Mouse (Mus musculus): ENCODE measurements around the gene Phf11b.
"Not testable (repeated sequence)": the region's sequence is repeated elsewhere in the genome, so short reads cannot be mapped to it uniquely, and the experiment has no call there.

Gene Phf11b

DNA sequence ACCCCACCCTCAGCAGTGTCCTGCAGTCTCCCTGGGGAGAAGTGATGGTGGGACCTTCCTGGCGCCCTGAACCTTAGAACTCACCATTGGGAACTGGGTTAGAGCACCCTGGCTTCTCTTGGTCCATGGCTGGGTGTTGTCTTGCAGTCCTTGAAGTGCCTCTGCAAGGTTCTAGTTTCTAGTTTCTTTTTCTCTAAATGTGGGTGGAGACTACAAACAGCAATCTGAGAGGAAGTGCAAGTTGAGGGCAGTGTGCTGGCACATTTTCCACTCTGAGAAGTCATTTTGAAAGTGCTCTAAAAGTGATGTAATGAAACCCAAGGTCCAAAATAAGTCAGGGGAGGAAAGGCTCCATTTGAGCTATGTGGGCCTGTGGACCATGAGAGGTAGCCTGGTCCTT, at the start of gene Phf11b:
Gene Phf11b, minus strand, starts transcription at position 163 of the 400 bp plus-strand sequence.
- in situ Hi-C loops (cut with MboI, MseI) = not testable (repeated sequence)

DNA sequence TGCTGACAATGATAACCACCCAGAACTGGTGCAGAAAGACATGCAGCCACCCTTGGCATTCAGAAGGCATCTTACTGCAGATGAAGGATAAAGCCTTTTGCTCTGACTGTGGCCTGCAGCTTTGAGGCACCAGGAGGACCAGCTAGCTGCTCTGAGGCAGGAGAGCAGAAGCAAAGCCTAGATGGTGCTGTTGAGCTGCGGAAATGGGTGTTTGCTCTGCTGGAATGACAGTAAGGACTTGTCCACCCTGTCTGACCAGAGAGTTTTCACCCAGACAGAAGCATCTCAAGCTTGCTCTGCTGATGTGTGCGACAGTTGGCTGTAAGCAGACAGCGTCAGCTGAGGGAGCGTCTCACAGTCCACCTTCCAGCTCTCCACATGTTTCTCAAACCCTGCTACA, 49.0 kb upstream of the Phf11b start:
- in situ Hi-C loops (cut with MboI, MseI) = loop anchor here in 1 of 2 experiments (5.0 kb wide), 1 partner anchor 162 kb away; no protein-coding TSS in a partner anchor

DNA sequence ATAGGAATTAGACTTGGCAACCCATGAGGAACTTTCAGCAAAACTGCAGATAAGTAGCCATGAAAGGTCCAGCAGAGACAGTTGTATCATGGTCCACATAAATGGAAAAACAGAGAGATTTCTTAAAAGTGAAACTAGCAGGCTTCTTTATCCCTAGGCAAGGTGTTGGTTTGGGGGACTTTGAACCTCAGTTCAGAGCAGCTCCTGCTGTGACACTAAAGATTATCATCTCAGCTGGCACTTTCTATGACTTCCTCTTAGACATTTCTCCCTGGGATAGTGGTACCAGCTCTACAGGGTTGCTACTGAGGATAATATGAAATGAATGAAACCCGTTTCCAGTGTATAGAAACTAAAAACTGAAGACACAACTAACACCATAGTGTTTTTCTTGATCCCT, 48.4 kb upstream of the Phf11b start:
- in situ Hi-C loops (cut with MboI, MseI) = no loop called here

DNA sequence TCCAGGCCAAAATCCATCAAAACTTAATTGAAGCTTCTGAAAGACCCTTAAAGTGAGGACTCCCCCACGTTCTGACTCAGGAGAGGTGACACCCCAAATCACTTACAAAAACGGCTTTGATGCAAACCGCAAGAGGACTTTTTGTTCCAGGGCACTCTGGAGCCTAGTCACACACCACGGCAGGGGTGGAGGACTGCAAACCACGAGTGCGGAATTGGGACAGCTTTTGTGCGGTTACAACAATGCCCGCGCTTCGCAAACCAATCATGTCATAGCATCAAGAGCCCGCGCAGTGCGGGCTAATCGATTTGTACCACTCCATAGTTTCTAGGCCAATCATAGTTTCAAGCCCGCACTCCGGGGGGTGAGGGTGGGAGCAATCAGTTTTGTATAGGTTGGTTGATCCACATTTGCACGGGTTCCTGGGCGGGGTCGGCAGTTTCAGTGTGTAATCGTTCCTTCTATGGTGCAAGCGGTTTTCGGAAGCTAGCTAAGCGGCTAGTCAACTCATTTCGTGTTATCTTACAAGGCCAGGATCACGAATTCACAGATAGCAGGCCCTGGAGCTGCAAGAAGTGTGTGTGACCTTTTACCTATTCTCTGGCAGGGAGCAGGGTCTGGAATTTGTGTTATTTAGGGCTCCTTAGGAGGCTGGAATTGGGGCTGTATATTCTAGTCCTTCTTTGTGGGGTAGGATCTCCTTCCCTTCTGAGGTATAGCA, 29.4 kb upstream of the Phf11b start:
- in situ Hi-C loops (cut with MboI, MseI) = no loop called here

DNA sequence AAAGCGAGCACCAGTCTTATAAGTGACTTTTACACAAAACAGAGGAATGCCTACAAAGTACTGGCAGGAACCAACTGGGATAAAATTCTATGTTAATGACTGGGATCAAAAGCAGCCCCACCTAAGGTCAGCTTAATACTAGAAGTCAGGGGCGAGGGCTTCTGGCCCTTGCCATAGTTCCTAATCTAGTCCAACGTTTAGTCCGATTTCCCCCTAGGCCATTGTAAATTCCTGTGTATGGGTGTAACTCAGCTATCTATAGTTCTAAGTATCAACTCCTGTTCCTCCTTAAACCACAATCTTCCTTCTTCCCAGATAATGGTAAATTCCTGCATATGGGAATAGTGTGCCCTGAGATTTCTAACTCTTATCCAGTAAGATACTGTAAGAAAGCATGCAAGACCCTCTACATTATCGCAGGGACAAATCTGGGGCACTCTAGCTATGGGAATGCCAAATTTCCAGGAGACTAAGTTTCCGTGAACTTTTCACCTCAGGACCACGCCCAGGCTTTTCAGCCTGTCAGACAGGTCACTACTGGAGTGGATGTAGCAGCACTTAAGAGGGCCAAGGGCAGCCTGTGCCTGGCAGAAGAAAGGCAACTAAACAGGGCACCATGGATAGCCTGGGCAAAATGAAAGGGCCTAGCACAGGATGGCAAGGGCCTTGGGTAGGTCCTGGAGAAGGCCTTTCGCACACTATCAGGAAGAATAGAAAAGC, 25.4 kb upstream of the Phf11b start:
- in situ Hi-C loops (cut with MboI, MseI) = no loop called here

DNA sequence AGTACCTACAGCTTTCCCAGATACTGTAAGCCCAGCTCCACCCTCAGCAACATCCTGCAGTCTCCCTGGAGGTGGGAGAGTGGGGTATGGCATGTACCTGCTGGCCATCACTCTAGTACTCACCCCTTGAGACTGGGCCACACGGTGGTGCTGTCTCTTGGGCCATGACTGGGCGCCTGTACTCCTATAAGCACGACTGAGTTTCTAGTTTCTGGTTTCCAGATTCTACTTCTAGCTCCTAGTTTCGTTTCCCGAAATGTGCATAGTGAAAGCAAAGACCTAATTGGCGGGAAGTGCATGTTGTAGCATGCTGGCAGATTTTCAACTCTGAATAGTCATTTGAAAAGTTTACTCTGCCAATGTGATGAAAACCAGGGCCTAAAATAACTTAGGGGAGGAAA, 24.1 kb upstream of the Phf11b start, which contains the start of gene Phf11d:
Gene Phf11d, minus strand, starts transcription at position 227 of the 401 bp plus-strand sequence.
- in situ Hi-C loops (cut with MboI, MseI) = no loop called here

DNA sequence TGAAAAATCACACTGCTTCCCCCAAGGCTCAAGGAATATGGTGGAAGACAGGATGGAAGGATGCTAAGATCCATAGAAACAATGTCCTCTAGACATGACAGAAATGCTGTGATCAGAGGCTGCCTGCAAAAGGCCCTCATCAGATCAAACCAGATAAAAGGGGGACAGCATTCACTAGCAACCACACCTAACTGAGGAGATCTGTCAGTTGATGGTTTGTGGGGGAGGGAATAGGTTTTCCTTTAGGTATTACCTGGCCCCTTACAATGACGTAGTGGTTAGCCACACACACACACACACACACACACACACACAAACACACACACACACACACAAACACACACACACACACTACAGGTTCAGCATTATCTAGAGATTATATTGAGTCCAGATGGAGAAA, 1.6 kb downstream of the Phf11b start:
- in situ Hi-C loops (cut with MboI, MseI) = loop anchor here (5.0 kb wide), 2 partner anchors 47 to 82 kb away; no protein-coding TSS in a partner anchor

DNA sequence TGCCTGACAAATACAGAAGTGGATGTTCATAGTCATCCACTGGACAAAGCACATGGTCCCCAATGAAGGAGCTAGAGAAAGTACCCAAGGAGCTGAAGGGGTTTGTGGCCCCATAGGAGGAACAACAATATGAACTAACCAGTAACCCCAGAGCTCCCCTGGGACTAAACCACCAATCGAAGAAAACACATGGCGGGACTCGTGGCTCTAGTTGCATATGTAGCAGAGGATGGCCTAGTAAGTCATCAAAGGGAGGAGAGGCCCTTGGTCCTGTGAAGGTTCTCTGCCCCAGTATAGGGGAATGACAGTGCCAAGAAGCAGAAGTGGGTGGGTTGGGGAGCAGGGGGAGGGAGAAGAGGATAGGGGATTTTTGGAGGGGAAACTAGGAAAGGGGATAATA, 5.1 kb downstream of the Phf11b start:
- in situ Hi-C loops (cut with MboI, MseI) = loop anchor here (5.0 kb wide), 2 partner anchors 44 to 79 kb away; no protein-coding TSS in a partner anchor

DNA sequence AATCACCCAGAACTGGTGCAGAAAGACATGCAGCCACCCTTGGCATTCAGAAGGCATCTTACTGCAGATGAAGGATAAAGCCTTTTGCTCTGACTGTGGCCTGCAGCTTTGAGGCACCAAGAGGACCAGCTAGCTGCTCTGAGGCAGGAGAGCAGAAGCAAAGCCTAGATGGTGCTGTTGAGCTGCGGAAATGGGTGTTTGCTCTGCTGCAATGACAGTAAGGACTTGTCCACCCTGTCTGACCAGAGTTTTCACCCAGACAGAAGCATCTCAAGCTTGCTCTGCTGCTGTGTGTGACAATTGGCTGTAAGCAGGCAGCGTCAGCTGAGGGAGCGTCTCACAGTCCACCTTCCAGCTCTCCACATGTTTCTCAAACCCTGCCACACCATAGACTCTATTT, 10.7 kb downstream of the Phf11b start:
- in situ Hi-C loops (cut with MboI, MseI) = loop anchor here (5.0 kb wide), 1 partner anchor 227 kb away; no protein-coding TSS in a partner anchor

DNA sequence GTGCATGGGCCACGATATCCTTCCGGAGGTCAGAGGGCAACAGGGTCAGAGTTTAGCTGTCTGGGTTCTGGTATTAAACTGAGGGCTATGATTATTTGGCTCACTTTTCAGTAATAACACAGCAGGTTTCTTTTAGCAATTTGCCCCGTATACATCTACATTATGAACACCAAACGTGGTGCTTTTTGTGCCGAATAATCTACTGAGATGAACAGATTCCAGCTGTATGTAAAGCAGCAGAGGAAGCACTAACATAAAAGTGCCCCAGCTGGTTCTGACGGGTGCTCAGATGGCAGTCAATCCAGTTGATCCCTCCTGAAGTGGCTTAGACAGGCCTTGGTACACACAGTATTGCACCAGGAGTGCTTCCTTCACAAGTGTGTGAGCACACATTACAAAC, 21.2 kb downstream of the Phf11b start:
- in situ Hi-C loops (cut with MboI, MseI) = loop anchor here in 1 of 2 experiments (5.0 kb wide), 1 partner anchor 48 kb away; no protein-coding TSS in a partner anchor

DNA sequence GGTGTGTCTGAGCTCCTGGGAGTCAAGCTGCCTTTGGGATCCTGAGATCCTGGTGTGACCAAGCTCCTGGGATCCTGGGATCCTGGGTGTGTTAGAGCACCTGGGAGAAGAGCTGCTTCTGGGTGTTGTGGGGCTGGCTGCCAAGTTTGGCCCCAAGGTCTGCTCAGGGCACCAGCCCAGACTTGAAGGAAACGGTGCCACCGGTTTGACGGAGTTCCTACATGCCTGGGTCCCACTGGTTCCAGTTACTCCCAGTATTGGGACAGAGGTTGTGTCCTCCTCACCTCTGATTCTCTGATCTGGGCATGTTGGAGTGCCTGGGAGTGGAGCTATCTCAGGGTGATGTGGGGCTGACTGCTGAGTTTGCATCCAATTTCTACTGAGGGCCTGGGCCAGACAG, 22.1 kb downstream of the Phf11b start:
- in situ Hi-C loops (cut with MboI, MseI) = loop anchor here in 1 of 2 experiments (5.0 kb wide), 1 partner anchor 47 kb away; no protein-coding TSS in a partner anchor

DNA sequence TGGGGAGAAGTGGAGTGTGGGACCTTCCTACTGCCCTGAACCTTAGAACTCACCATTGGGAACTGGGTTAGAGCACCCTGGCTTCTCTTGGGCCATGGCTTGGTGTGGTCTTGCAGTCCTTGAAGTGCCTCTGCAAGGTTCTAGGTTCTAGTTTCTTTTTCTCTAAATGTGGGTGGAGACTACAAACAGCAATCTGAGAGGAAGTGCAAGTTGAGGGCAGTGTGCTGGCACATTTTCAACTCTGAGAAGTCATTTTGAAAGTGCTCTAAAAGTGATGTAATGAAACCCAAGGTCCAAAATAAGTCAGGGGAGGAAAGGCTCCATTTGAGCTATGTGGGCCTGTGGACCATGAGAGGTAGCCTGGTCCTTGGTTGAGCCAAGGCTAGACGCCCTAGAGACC, 43.8 kb downstream of the Phf11b start, which contains the start of gene Phf11a:
Gene Phf11a, minus strand, starts transcription at position 132 of the 400 bp plus-strand sequence.
- in situ Hi-C loops (cut with MboI, MseI) = not testable (repeated sequence)

DNA sequence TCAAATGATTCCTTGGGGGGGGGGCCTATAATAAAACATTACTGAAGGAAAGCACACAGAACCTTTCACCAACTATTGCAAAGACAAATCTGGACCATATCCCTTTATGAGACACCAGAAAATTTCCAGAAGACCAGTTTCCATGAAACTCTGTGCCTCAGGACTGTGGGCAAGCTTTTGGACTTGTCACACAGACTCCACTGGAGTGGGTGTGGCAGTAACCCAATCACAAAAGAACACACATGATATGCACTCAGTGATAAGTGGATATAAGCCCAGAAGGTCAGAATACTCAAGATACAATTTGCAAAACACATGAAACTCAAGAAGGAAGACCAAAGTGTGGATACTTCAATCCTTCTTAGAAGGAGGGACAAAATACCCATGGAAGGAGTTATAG, 49.4 kb downstream of the Phf11b start:
- in situ Hi-C loops (cut with MboI, MseI) = loop anchor here (5.0 kb wide), 1 partner anchor 46 kb away; no protein-coding TSS in a partner anchor

DNA sequence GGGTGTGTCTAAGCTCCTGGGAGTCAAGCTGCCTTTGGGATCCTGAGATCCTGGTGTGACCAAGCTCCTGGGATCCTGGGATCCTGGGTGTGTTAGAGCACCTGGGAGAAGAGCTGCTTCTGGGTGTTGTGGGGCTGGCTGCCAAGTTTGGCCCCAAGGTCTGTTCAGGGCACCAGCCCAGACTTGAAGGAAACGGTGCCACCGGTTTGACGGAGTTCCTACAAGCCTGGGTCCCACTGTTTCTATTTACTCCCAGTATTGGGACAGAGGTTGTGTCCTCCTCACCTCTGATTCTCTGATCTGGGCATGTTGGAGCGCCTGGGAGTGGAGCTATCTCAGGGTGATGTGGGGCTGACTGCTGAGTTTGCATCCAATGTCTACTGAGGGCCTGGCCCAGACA, 66.2 kb downstream of the Phf11b start:
- in situ Hi-C loops (cut with MboI, MseI) = loop anchor here in 1 of 2 experiments (5.0 kb wide), 2 partner anchors 42 to 107 kb away; no protein-coding TSS in a partner anchor

All from T-helper 17 cell (primary cell).